In genomic region chr16:87001135-87001534, GRCm38 (mm10) we compare ENCODE assay signal across 10 mouse cellular contexts.
A peak's percentile ranks its signal among the peaks of the same experiment; 100 is the strongest.
DNase-seq lines count a peak whose midpoint lies in the region; ATAC-seq and TF ChIP-seq lines count a peak whose summit lies in the region.
"Had no signal": no experiment of that assay in that cellular context is flagged by ENCODE, and none has a peak within 500 bp of the region (broad histone marks: within the 10 kb centered on the region; RNA-seq: fewer than 3 reads in every experiment).

No protein-coding gene starts in this region.

- H3K9me3 ChIP-seq in forebrain, embryonic 11.5 days (ENCODE audit: control insufficient read depth, low read length), result no peaks in the 10 kb centered on the region
- H3K9me3 ChIP-seq in forebrain, embryonic 10.5 days, result no peaks in the 10 kb centered on the region
- no peaks in the 10 kb centered on the region for H3K9me3 ChIP-seq in midbrain, embryonic 11.5 days (ENCODE audit: control insufficient read depth, low read length)
- no peaks in the 10 kb centered on the region for H3K9me3 ChIP-seq in midbrain, embryonic 10.5 days (replicated peaks)
- H3K9me3 ChIP-seq in limb, embryonic 10.5 days (replicated peaks), result no peaks in the 10 kb centered on the region
- H3K9me3 ChIP-seq in stomach, postnatal 0 days (ENCODE audit: control insufficient read depth, low read length), result no peaks in the 10 kb centered on the region

- no peak for DNase-seq in forebrain, embryonic 11.5 days (ENCODE audit: low spot score)
- DNase-seq in forebrain, embryonic 10.5 days (ENCODE audit: extremely low spot score, low spot score), result no peak
- DNase-seq in midbrain, embryonic 11.5 days (ENCODE audit: low spot score, missing footprints), result no peak
- no peak for DNase-seq in midbrain, embryonic 10.5 days (ENCODE audit: low spot score)
- DNase-seq in limb, embryonic 10.5 days (ENCODE audit: low spot score), result no peak
- DNase-seq in retina, embryonic 14.5 days (ENCODE audit: low spot score), result peak; percentile 44
- no peak for DNase-seq in left cerebral cortex, adult 11 months (ENCODE audit: low spot score)
- DNase-seq in stomach, postnatal 0 days (ENCODE audit: low spot score), result no peak

- TF ChIP-seq CTCF in stomach, postnatal 0 days (IDR thresholded peaks at IDR 0.05; ENCODE audit: low read depth), result no peak

- WGBS in forebrain, embryonic 11.5 days, result 53% methylated on average over 3 of the region's 3 CpGs
- WGBS in forebrain, embryonic 10.5 days, result 67% methylated on average over 3 of the region's 3 CpGs
- 60% methylated on average over 3 of the region's 3 CpGs for WGBS in midbrain, embryonic 11.5 days
- 65% methylated on average over 3 of the region's 3 CpGs for WGBS in midbrain, embryonic 10.5 days
- 69% methylated on average over 3 of the region's 3 CpGs for WGBS in limb, embryonic 10.5 days
- 53% methylated on average over 3 of the region's 3 CpGs for WGBS in stomach, postnatal 0 days

- no peak for TF ChIP-seq EP300 in stomach, postnatal 0 days (optimal IDR thresholded peaks at IDR 0.05)

- no peak overlapping the region for H3K4me2 ChIP-seq in forebrain, embryonic 11.5 days (ENCODE audit: low read depth, low read length, severe bottlenecking)
- no peak overlapping the region for H3K4me2 ChIP-seq in midbrain, embryonic 11.5 days
- H3K4me2 ChIP-seq in stomach, postnatal 0 days (replicated peaks; ENCODE audit: low read depth), result no peak overlapping the region
- H3K4me2 ChIP-seq: heart, embryonic 11.5 days had no signal

- no peaks in the 10 kb centered on the region for H3K4me1 ChIP-seq in forebrain, embryonic 11.5 days (replicated peaks; ENCODE audit: control insufficient read depth, insufficient read depth, low read length)
- peaks cover 11% of the 10 kb centered on the region for H3K4me1 ChIP-seq in forebrain, embryonic 10.5 days
- no peaks in the 10 kb centered on the region for H3K4me1 ChIP-seq in midbrain, embryonic 11.5 days (ENCODE audit: control insufficient read depth, insufficient read depth, low read length)
- H3K4me1 ChIP-seq in midbrain, embryonic 10.5 days, result peaks cover 5% of the 10 kb centered on the region; the same call in 1 of the 2 replicates
- peaks cover 12% of the 10 kb centered on the region for H3K4me1 ChIP-seq in limb, embryonic 10.5 days
- no peaks in the 10 kb centered on the region for H3K4me1 ChIP-seq in stomach, postnatal 0 days (replicated peaks; ENCODE audit: control insufficient read depth, insufficient read depth)

- H3K9ac ChIP-seq in forebrain, embryonic 11.5 days (ENCODE audit: low read length), result no peak overlapping the region
- H3K9ac ChIP-seq in midbrain, embryonic 11.5 days (ENCODE audit: low read length), result no peak overlapping the region
- no peak overlapping the region for H3K9ac ChIP-seq in stomach, postnatal 0 days (ENCODE audit: low read length)

- no peaks in the 10 kb centered on the region for H3K27me3 ChIP-seq in forebrain, embryonic 11.5 days (ENCODE audit: control insufficient read depth, insufficient read depth, low read length)
- H3K27me3 ChIP-seq in forebrain, embryonic 10.5 days (ENCODE audit: poor library complexity, severe bottlenecking), result no peaks in the 10 kb centered on the region
- no peaks in the 10 kb centered on the region for H3K27me3 ChIP-seq in midbrain, embryonic 11.5 days (ENCODE audit: control insufficient read depth, insufficient read depth, low read length)
- no peaks in the 10 kb centered on the region for H3K27me3 ChIP-seq in midbrain, embryonic 10.5 days (ENCODE audit: low read depth, poor library complexity, severe bottlenecking)
- H3K27me3 ChIP-seq in limb, embryonic 10.5 days (ENCODE audit: low read depth, poor library complexity, severe bottlenecking), result no peaks in the 10 kb centered on the region
- no peaks in the 10 kb centered on the region for H3K27me3 ChIP-seq in stomach, postnatal 0 days (ENCODE audit: control insufficient read depth, insufficient read depth, low read length)

- no peak overlapping the region for H3K4me3 ChIP-seq in forebrain, embryonic 11.5 days (ENCODE audit: low read depth, low read length)
- no peak overlapping the region for H3K4me3 ChIP-seq in forebrain, embryonic 10.5 days
- H3K4me3 ChIP-seq in midbrain, embryonic 11.5 days (ENCODE audit: low read depth, low read length), result no peak overlapping the region
- no peak overlapping the region for H3K4me3 ChIP-seq in midbrain, embryonic 10.5 days
- H3K4me3 ChIP-seq in limb, embryonic 10.5 days, result no peak overlapping the region
- H3K4me3 ChIP-seq in stomach, postnatal 0 days (ENCODE audit: low read depth, low read length), result no peak overlapping the region

- no peak overlapping the region for H3K27ac ChIP-seq in forebrain, embryonic 11.5 days (ENCODE audit: low read depth, low read length)
- H3K27ac ChIP-seq in forebrain, embryonic 10.5 days, result no peak overlapping the region
- no peak overlapping the region for H3K27ac ChIP-seq in midbrain, embryonic 11.5 days (ENCODE audit: low read depth, low read length)
- H3K27ac ChIP-seq in midbrain, embryonic 10.5 days (replicated peaks), result no peak overlapping the region
- peak overlapping the region; percentile 25; the same call in 1 of the 2 replicates for H3K27ac ChIP-seq in limb, embryonic 10.5 days
- no peak overlapping the region for H3K27ac ChIP-seq in stomach, postnatal 0 days (replicated peaks)

- peak; percentile 77 for ATAC-seq in forebrain, embryonic 11.5 days (replicated peaks; ENCODE audit: low FRiP score)
- ATAC-seq in midbrain, embryonic 11.5 days (ENCODE audit: low FRiP score), result peak; percentile 78
- ATAC-seq in stomach, postnatal 0 days (ENCODE audit: low FRiP score, low TSS enrichment), result no peak
- ATAC-seq: intestine, embryonic 16.5 days had no signal

- no peaks in the 10 kb centered on the region for H3K36me3 ChIP-seq in forebrain, embryonic 11.5 days (ENCODE audit: control insufficient read depth, insufficient read depth, low read length)
- H3K36me3 ChIP-seq in forebrain, embryonic 10.5 days (replicated peaks), result no peaks in the 10 kb centered on the region
- no peaks in the 10 kb centered on the region for H3K36me3 ChIP-seq in midbrain, embryonic 11.5 days (ENCODE audit: control insufficient read depth, insufficient read depth, low read length)
- no peaks in the 10 kb centered on the region for H3K36me3 ChIP-seq in midbrain, embryonic 10.5 days
- no peaks in the 10 kb centered on the region for H3K36me3 ChIP-seq in limb, embryonic 10.5 days
- no peaks in the 10 kb centered on the region for H3K36me3 ChIP-seq in stomach, postnatal 0 days (ENCODE audit: control insufficient read depth, insufficient read depth, low read length)
